Mouse (Mus musculus) lung, postnatal 0 days (tissue): ENCODE data around the gene Lmod1. TPM values are rescaled to one million over a fixed set of nuclear protein-coding genes. Genes with fewer than 3 reads are reported as not detected.
A peak's percentile ranks its signal among the peaks of the same experiment; 100 is the strongest.

Source experiments
- ATAC-seq: fragments of 200-750 bp; cut with Nextera tagmentation; 2 replicates; pipeline ENCODE4 v1.8.0; 2017; ENCODE audit warnings: moderate library complexity
- DNase-seq: peaks from one replicate; pipeline ENCODE4 v3.0.0-alpha.2; 2016; ENCODE audit warnings: low spot score
- H3K27ac ChIP-seq: fragments of 300-500 bp; sonication (generic); 2 replicates; pipeline ENCODE4 v1.5.1; 2014; ENCODE audit warnings: antibody characterized with exemption, mild to moderate bottlenecking, low read length, mixed read lengths
- H3K27me3 ChIP-seq: fragments of 300-500 bp; sonication (generic); replicated peaks from 2 replicates; pipeline ENCODE4 v1.6.1; 2014; ENCODE audit warnings: low read length, mixed read lengths; ENCODE audit not compliant: insufficient read depth
- H3K36me3 ChIP-seq: fragments of 300-500 bp; sonication (generic); 2 replicates; pipeline ENCODE4 v1.6.1; 2014; ENCODE audit warnings: low read length, mixed read lengths; ENCODE audit not compliant: insufficient read depth
- H3K4me1 ChIP-seq: fragments of 300-500 bp; sonication (generic); 2 replicates; pipeline ENCODE4 v1.6.1; 2014; ENCODE audit warnings: antibody characterized with exemption, low read depth, low read length, mixed read lengths; ENCODE audit not compliant: insufficient read depth
- H3K4me2 ChIP-seq: fragments of 300-500 bp; sonication (generic); replicated peaks from 2 replicates; pipeline ENCODE4 v1.6.1; 2014; ENCODE audit warnings: low read depth, mild to moderate bottlenecking, low read length, moderate library complexity, mixed read lengths
- H3K4me3 ChIP-seq: fragments of 300-500 bp; sonication (generic); 2 replicates; pipeline ENCODE4 v1.5.1; 2014; ENCODE audit warnings: low read depth, low read length
- H3K9ac ChIP-seq: fragments of 300-500 bp; sonication (generic); replicated peaks from 2 replicates; pipeline ENCODE4 v1.6.1; 2014; ENCODE audit warnings: low read depth, mild to moderate bottlenecking
- H3K9me3 ChIP-seq: fragments of 300-500 bp; sonication (generic); 2 replicates; pipeline ENCODE4 v1.6.1; 2016; ENCODE audit warnings: low read length, mixed read lengths
- CTCF ChIP-seq: IDR thresholded peaks from 2 replicates; pipeline ENCODE4 v1.5.1; 2016; ENCODE audit warnings: antibody characterized with exemption, mild to moderate bottlenecking
- EP300 ChIP-seq: IDR thresholded peaks from 2 replicates; pipeline ENCODE4 v1.6.1; 2016; ENCODE audit warnings: antibody characterized with exemption, mild to moderate bottlenecking, control low read depth
- WGBS: fragments of 180-500 bp; shearing (Covaris S2); extraction: QIAGEN DNeasy Blood & Tissue Kit; methylation state at CpG from one replicate; pipeline ENCODE4 v1.1.7; 2014; 5-methylcytosine and 5-hydroxymethylcytosine counted together
- polyA plus RNA-seq: library from polyadenylated mRNA; unstranded; fragments of >200 nt; fragmentation: Nextera tagmentation; extraction: Ambion mirVana; gene quantifications from 2 replicates; pipeline ENCODE4 v1.2.1, GENCODE M21; 2015

Gene Lmod1
- polyA plus RNA-seq, 1 experiment from 2014 or later = 2.6 TPM

DNA sequence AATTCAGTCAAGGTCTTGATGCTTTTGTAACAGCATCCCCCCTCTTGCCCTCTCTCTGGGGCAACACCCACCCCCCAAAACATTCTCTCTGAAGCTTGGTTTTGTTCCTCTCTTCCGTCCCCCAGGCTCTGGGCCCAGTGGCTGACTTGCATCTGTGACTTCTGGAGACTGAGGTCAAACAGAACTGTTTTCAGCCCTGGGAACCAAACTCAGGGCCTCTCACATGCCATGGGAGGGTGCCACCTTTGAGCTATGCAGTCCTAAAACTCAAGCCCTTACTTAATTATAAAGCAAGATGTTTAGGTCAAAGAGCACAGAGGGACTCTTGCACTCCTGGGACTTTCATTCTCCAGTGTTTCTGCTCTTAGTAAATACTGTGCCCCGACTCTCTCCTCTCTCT lies 1.3 kb downstream of the Lmod1 start:
- Histone ChIP-seq H3K4me3 (no peak overlapping the region), H3K9ac (no peak overlapping the region), H3K4me2 (peak overlapping the region; percentile 25; the same call in 1 of the 2 replicates), H3K27me3 (no peaks in the 10 kb centered on the region), H3K4me1 (0 out of 2 replicates have a peak, but pooled peaks cover 4% of the 10 kb centered on the region), H3K36me3 (no peaks in the 10 kb centered on the region), H3K27ac (no peak overlapping the region), H3K9me3 (no peaks in the 10 kb centered on the region)
- 61% methylated on average over 2 of the region's 2 CpGs for WGBS
- no peak for DNase-seq
- no peak for ATAC-seq
- TF ChIP-seq CTCF (no peak), EP300 (no peak)

DNA sequence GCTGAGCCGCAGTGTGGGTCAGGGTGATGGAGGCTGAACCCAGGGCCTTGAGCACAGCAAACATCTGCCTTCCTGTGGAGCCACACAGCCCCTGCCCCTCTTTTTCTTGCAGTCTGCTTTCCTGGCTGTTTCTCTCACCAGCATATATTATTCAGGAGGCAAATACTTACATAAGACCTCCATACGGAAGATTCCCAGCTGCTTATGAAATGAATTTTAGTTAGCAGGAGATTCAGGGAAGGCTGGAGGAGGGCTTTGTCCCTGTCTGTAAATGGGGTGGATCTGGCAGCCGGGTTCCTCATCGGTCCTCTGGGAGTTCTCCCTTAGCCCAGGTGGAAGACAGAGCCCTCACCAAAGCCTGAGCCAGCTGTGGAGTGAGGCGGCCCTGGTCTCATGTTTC lies 3.8 kb downstream of the Lmod1 start:
- no peak overlapping the region for H3K4me2 ChIP-seq
- H3K9me3 ChIP-seq = no peaks in the 10 kb centered on the region
- no peak overlapping the region for H3K27ac ChIP-seq
- no peak overlapping the region for H3K9ac ChIP-seq
- 0 out of 2 replicates have a peak, but pooled peaks cover 4% of the 10 kb centered on the region for H3K4me1 ChIP-seq
- no peak overlapping the region for H3K4me3 ChIP-seq
- ATAC-seq = no peak
- DNase-seq = no peak
- H3K27me3 ChIP-seq = no peaks in the 10 kb centered on the region
- no peaks in the 10 kb centered on the region for H3K36me3 ChIP-seq
- WGBS = 68% methylated on average over 5 of the region's 5 CpGs
- TF ChIP-seq CTCF (no peak), EP300 (no peak)

GRCm38 (mm10) chr1:135330578-135330977 lies 6.0 kb downstream of the Lmod1 start:
- H3K4me2 ChIP-seq = no peak overlapping the region
- no peak overlapping the region for H3K27ac ChIP-seq
- no peaks in the 10 kb centered on the region for H3K4me1 ChIP-seq
- ATAC-seq = no peak
- no peak for DNase-seq
- H3K9me3 ChIP-seq = no peaks in the 10 kb centered on the region
- TF ChIP-seq CTCF (no peak), EP300 (no peak)
- WGBS = 70% methylated on average over 6 of the region's 6 CpGs
- H3K9ac ChIP-seq = no peak overlapping the region
- no peak overlapping the region for H3K4me3 ChIP-seq
- H3K27me3 ChIP-seq = no peaks in the 10 kb centered on the region
- no peaks in the 10 kb centered on the region for H3K36me3 ChIP-seq

DNA sequence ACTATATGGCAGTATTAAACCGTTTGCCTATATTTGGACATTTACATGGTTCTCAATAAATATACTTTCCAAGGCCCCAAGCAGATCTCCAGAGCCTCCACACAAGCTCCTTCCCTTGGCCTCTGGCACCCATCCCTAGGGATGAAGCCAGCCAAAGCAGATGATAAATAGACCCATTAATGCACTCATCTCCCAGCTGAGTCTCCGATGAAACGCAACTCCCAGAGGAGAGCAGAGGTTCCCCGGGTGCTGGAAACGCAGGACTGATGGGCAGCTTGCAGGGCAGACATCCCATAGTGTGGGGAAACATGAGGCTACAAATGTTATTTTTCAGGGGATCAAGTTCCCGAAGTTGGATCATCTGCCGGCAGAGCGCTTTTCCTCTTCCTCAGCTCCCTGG lies 17.3 kb downstream of the Lmod1 start:
- Histone ChIP-seq H3K27ac (no peak overlapping the region), H3K9me3 (no peaks in the 10 kb centered on the region), H3K27me3 (no peaks in the 10 kb centered on the region), H3K4me3 (no peak overlapping the region), H3K9ac (no peak overlapping the region), H3K4me2 (no peak overlapping the region), H3K36me3 (no peaks in the 10 kb centered on the region), H3K4me1 (no peaks in the 10 kb centered on the region)
- TF ChIP-seq CTCF (no peak), EP300 (no peak)
- no peak for ATAC-seq
- DNase-seq = no peak
- WGBS = 56% methylated on average over 8 of the region's 8 CpGs

DNA sequence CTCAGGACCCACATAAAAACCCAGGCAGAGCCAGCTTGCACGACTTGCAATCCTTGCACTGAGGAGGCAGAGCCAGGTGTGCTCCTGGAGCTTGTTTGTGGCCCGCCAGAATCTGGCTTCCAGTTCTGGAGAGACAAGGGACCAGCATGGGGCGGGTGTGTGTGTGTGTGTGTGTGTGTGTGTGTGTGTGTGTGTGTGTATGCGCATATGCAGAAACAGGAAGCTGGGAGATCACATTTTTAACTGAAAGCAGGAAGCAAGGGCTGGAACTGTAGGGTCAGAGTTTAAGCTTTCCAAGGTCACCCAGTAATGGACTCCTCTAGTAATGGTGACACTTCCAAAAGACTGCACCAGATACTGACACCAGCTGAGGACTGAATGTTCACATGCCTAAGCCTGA lies 19.4 kb downstream of the Lmod1 start:
- no peak overlapping the region for H3K4me2 ChIP-seq

GRCm38 (mm10) chr1:135346891-135347290 lies 22.3 kb downstream of the Lmod1 start:
- Histone ChIP-seq H3K4me2 (no peak overlapping the region), H3K27ac (peak overlapping the region; percentile 74), H3K4me3 (no peak overlapping the region), H3K9ac (no peak overlapping the region), H3K9me3 (no peaks in the 10 kb centered on the region), H3K4me1 (no peaks in the 10 kb centered on the region), H3K36me3 (no peaks in the 10 kb centered on the region), H3K27me3 (no peaks in the 10 kb centered on the region)
- 48% methylated on average over 3 of the region's 3 CpGs for WGBS
- DNase-seq (no peak), ATAC-seq (no peak)
- TF ChIP-seq EP300 = no peak
- TF ChIP-seq CTCF = no peak

More for the DNA sequence above, 19.4 kb downstream of the Lmod1 start:
- H3K4me3 ChIP-seq = no peak overlapping the region
- no peaks in the 10 kb centered on the region for H3K4me1 ChIP-seq
- TF ChIP-seq CTCF (no peak), EP300 (no peak)
- ATAC-seq (no peak), DNase-seq (no peak)
- no peaks in the 10 kb centered on the region for H3K27me3 ChIP-seq
- no peak overlapping the region for H3K9ac ChIP-seq
- no peak overlapping the region for H3K27ac ChIP-seq
- no peaks in the 10 kb centered on the region for H3K36me3 ChIP-seq
- 61% methylated on average over 4 of the region's 4 CpGs for WGBS
- H3K9me3 ChIP-seq = no peaks in the 10 kb centered on the region

DNA sequence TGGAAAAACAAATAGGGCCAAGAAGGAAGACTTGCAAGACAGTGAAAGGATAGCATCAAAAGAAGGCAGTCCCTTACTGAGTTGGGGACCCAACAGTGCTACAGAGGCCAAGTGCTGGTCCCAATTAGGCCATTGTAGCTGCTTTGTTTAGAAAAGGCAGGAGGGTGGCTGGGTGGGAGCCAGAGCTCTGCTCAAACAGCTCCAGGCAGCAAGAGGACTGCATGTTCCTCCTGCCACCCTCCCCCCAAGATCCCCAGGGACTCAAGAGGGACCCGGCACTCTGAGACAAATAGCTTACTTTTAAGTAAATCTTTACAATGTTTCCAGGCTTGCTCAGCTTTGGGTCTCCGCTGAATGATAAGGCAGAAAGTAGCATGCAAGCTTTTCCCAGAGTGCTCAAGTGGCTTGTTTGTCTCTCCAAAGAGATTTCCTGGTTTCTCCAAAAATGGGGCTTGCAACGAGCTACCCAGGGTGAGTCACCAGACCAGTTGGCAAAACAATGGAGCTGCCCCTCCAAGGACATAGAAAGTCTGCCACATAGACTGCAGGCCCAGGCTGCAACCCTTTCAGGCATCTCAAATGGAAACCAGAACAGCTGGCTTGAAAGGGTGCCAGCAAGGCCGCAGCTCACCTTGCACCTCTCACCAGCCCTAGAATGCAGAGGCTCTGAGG lies 23.0 kb downstream of the Lmod1 start:
- Histone ChIP-seq H3K36me3 (no peaks in the 10 kb centered on the region), H3K9ac (no peak overlapping the region), H3K27me3 (no peaks in the 10 kb centered on the region), H3K4me1 (no peaks in the 10 kb centered on the region), H3K4me2 (no peak overlapping the region), H3K9me3 (no peaks in the 10 kb centered on the region), H3K4me3 (no peak overlapping the region), H3K27ac (peak overlapping the region; percentile 74)
- 24% methylated on average over 4 of the region's 4 CpGs for WGBS
- peak; percentile 77 for DNase-seq
- peak; percentile 90 for ATAC-seq
- TF ChIP-seq EP300 (peak; percentile 23; the same call in 1 of the 2 replicates), CTCF (no peak)
